Mouse (Mus musculus) embryonic facial prominence, embryonic 11.5 days (tissue): ENCODE results near the gene Naalad2. TPM values are rescaled to one million over a fixed set of nuclear protein-coding genes. Genes with fewer than 3 reads are reported as not detected.

ENCODE experiments used
- ATAC-seq: fragments of 200-750 bp; cut with Nextera tagmentation; replicated peaks from 2 replicates; pipeline ENCODE4 v1.8.0; 2017; ENCODE audit warnings: low read depth; ENCODE audit not compliant: insufficient number of reproducible peaks, low FRiP score, low TSS enrichment
- DNase-seq: peaks from one replicate; pipeline ENCODE4 v3.0.0-alpha.2; 2015; ENCODE audit warnings: low spot score
- H3K27ac ChIP-seq: fragments of 300-500 bp; sonication (generic); replicated peaks from 2 replicates; pipeline ENCODE4 v1.5.1; 2014; ENCODE audit warnings: mild to moderate bottlenecking, low read depth, low read length, control low read depth
- H3K27me3 ChIP-seq: fragments of 300-500 bp; sonication (generic); 2 replicates; pipeline ENCODE4 v1.6.1; 2014; ENCODE audit warnings: mild to moderate bottlenecking, low read length, moderate library complexity, mixed read lengths; ENCODE audit not compliant: control insufficient read depth, insufficient read depth
- H3K36me3 ChIP-seq: fragments of 300-500 bp; sonication (generic); replicated peaks from 2 replicates; pipeline ENCODE4 v1.6.1; 2014; ENCODE audit warnings: low read depth, mild to moderate bottlenecking, low read length, moderate library complexity, mixed read lengths; ENCODE audit not compliant: control insufficient read depth, insufficient read depth
- H3K4me1 ChIP-seq: fragments of 300-500 bp; sonication (generic); 2 replicates; pipeline ENCODE4 v1.6.1; 2014; ENCODE audit warnings: low read length, mixed read lengths; ENCODE audit not compliant: control insufficient read depth, insufficient read depth
- H3K4me2 ChIP-seq: fragments of 300-500 bp; sonication (generic); 2 replicates; pipeline ENCODE4 v1.6.1; 2014; ENCODE audit warnings: low read depth, mild to moderate bottlenecking, control low read depth, low read length, moderate library complexity
- H3K4me3 ChIP-seq: fragments of 300-500 bp; sonication (generic); 2 replicates; pipeline ENCODE4 v1.5.1; 2014; ENCODE audit warnings: low read depth, low read length, control low read depth
- H3K9ac ChIP-seq: fragments of 300-500 bp; sonication (generic); replicated peaks from 2 replicates; pipeline ENCODE4 v1.6.1; 2014; ENCODE audit warnings: mild to moderate bottlenecking, control low read depth, low read length
- H3K9me3 ChIP-seq: fragments of 300-500 bp; sonication (generic); replicated peaks from 2 replicates; pipeline ENCODE4 v1.6.1; 2016; ENCODE audit warnings: mild to moderate bottlenecking, low read length, inconsistent platforms, mixed read lengths; ENCODE audit not compliant: control insufficient read depth
- WGBS: fragments of 180-500 bp; shearing (Covaris S2); extraction: QIAGEN DNeasy Blood & Tissue Kit; methylation state at CpG from one replicate; pipeline ENCODE4 v1.1.7; 2014; 5-methylcytosine and 5-hydroxymethylcytosine counted together
- polyA plus RNA-seq: library from polyadenylated mRNA; unstranded; fragments of >200 nt; fragmentation: Nextera tagmentation; extraction: Ambion mirVana; gene quantifications from 2 replicates; pipeline ENCODE4 v1.2.1, GENCODE M21; 2014

The Naalad2 gene
- polyA plus RNA-seq, 1 experiment from 2014 or later, result 3.1 TPM

GRCm38 (mm10) chr9:18276844-18277243 lies 126.0 kb downstream of the Naalad2 start:
- H3K9me3 ChIP-seq, result no peaks in the 10 kb centered on the region
- H3K27ac ChIP-seq, result no peak overlapping the region
- no peak overlapping the region for H3K4me2 ChIP-seq
- no peak overlapping the region for H3K9ac ChIP-seq
- no peaks in the 10 kb centered on the region for H3K36me3 ChIP-seq
- H3K4me3 ChIP-seq, result no peak overlapping the region
- no peak for ATAC-seq
- no peak for DNase-seq
- WGBS, result 60% methylated on average over 2 of the region's 2 CpGs
- no peaks in the 10 kb centered on the region for H3K27me3 ChIP-seq
- H3K4me1 ChIP-seq, result no peaks in the 10 kb centered on the region

- Histone ChIP-seq H3K4me1 (no peaks in the 10 kb centered on the region), H3K4me3 (no peak overlapping the region), H3K4me2 (no peak overlapping the region), H3K27me3 (no peaks in the 10 kb centered on the region), H3K36me3 (no peaks in the 10 kb centered on the region), H3K9ac (no peak overlapping the region), H3K27ac (no peak overlapping the region), H3K9me3 (no peaks in the 10 kb centered on the region)
- no peak for ATAC-seq
- no peak for DNase-seq
- WGBS, result 88% methylated on average over 1 of the region's 1 CpGs
Measured at GRCm38 (mm10) chr9:18275901-18276300, 126.9 kb downstream of the Naalad2 start.

Other genes starting within 250 kb of the Naalad2 start
- 128 and 142 TPM in 2 replicates for gene Chordc1, start 110.9 kb downstream of the Naalad2 start, polyA plus RNA-seq
- gene Ubtfl1, start 1.4 kb upstream of the Naalad2 start, polyA plus RNA-seq, result not detected in 2 replicates
- not detected in 2 replicates for gene Mbd3l2, start 27.7 kb upstream of the Naalad2 start, polyA plus RNA-seq
- 11.6 and 15.9 TPM in 2 replicates for gene Zfp558, start 75.3 kb upstream of the Naalad2 start, polyA plus RNA-seq
- not detected in 2 replicates for gene Mbd3l1, start 75.4 kb upstream of the Naalad2 start, polyA plus RNA-seq